Mouse (Mus musculus): ENCODE data around the gene Mlh3.

DNA sequence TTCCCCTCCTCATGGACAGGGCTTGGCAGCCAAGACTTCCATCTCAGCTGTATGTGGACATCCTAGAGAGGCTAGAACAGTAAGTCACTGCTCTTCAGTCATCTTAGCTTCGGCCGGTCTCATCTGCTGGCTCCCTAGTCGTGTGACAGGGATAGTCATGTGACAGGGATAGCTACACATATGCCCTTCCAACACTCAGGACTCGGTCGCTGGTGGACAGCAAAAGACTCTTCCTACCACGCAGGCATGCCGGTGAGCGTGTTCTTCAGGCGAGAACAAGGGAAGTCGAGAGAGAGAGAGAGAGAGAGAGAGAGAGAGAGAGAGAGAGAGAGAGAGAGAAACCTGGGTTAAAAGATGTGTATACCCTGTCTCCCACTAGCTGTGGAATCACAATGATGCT lies 65.0 kb downstream of the Mlh3 start:
- TF ChIP-seq POLR2A (IDR thresholded peaks at IDR 0.05; ENCODE audit: low read depth, low read length) (no peak), ZKSCAN1 (IDR thresholded peaks at IDR 0.05; ENCODE audit: borderline replicate concordance, low read depth, low read length) (no peak), POLR2AphosphoS2 (IDR thresholded peaks at IDR 0.05; ENCODE audit: low read depth, low read length) (no peak), CTCF (conservative IDR thresholded peaks at IDR 0.05 in 1 of 2, IDR thresholded peaks at IDR 0.05 in 1 of 2; ENCODE audit: low read depth in 2 of 2, low read length in 2 of 2) (no peak), NRF1 (IDR thresholded peaks at IDR 0.05; ENCODE audit: low read depth, low read length) (no peak), EP300 (IDR thresholded peaks at IDR 0.05; ENCODE audit: low read length) (no peak), MYC (IDR thresholded peaks at IDR 0.05; ENCODE audit: low read depth, low read length) (no peak), ZMIZ1 (IDR thresholded peaks at IDR 0.05; ENCODE audit: low read depth, low read length) (no peak), CHD2 (IDR thresholded peaks at IDR 0.05; ENCODE audit: low read length) (no peak), ZC3H11A (IDR thresholded peaks at IDR 0.05; ENCODE audit: low read depth, low read length) (no peak), USF1 (IDR thresholded peaks at IDR 0.05; ENCODE audit: low read depth, low read length) (no peak), JUND (conservative IDR thresholded peaks at IDR 0.05; ENCODE audit: low read depth, low read length) (no peak), MAFK (IDR thresholded peaks at IDR 0.05; ENCODE audit: insufficient replicate concordance, low read length) (no peak), TBP (conservative IDR thresholded peaks at IDR 0.05; ENCODE audit: low read depth, low read length) (no peak)
